Mouse (Mus musculus) ovary, postnatal 36 days (tissue): ENCODE measurements around the gene Schip1.

Experiments used
- DNase-seq: peaks from one replicate; pipeline ENCODE4 v3.0.0; 2022; ENCODE audit warnings: low spot score, mixed read lengths

The Schip1 gene

GRCm38 (mm10) chr3:68669418-68669974, 604.9 kb downstream of the Schip1 start:
- DNase-seq = no peak

DNA sequence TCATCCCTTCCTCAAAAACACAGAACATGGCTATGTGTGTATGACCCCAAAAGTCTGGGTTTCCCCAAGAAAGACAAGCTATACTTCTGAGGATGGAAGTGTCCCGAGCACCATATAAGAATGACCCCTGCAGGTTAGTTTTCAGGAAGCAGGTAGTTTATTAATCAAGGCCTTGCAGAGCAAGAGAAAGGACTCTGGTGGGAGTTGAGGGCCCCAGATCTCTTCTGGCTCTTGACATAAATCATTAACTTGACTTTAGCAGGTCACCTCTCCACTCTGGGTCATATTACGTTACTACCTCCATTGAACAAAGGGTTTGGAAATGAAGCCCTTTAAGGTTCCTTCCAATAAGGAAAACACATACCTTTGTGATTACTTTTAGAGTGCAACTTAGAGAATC, 610.1 kb downstream of the Schip1 start:
- no peak for DNase-seq

- no peak for DNase-seq
Measured at GRCm38 (mm10) chr3:68675216-68675835, 610.7 kb downstream of the Schip1 start.
